Mouse (Mus musculus) thymus, adult 2 months (tissue): Measurements from ENCODE around the gene Cebpg.

Experiments
- CTCF ChIP-seq: fragments of 200-500 bp; IDR thresholded peaks from 2 replicates; pipeline ENCODE4 v1.5.1; 2012; ENCODE audit warnings: mild to moderate bottlenecking, control low read depth, low read length, moderate library complexity, borderline replicate concordance; ENCODE audit not compliant: control insufficient read depth, poor library complexity, insufficient read depth; ENCODE audit errors: extremely low read depth
- POLR2A ChIP-seq: fragments of 200-500 bp; IDR thresholded peaks from 2 replicates; pipeline ENCODE4 v1.6.1; 2012; ENCODE audit warnings: mild to moderate bottlenecking, low read length, control low read depth, moderate library complexity; ENCODE audit not compliant: control insufficient read depth, poor library complexity, insufficient read depth; ENCODE audit errors: extremely low read depth

- no peak for TF ChIP-seq POLR2A
- no peak for TF ChIP-seq CTCF
Observed at GRCm38 (mm10) chr7:35066640-35067212, 10.4 kb upstream of the Cebpg start.
